Mouse (Mus musculus): ENCODE data around the gene Ppm1l. TPM values are rescaled to one million over a fixed set of nuclear protein-coding genes. Genes with fewer than 3 reads are reported as not detected.

Gene Ppm1l
- polyA plus RNA-seq, 1 experiment from 2014 or later, result 24.4 TPM

DNA sequence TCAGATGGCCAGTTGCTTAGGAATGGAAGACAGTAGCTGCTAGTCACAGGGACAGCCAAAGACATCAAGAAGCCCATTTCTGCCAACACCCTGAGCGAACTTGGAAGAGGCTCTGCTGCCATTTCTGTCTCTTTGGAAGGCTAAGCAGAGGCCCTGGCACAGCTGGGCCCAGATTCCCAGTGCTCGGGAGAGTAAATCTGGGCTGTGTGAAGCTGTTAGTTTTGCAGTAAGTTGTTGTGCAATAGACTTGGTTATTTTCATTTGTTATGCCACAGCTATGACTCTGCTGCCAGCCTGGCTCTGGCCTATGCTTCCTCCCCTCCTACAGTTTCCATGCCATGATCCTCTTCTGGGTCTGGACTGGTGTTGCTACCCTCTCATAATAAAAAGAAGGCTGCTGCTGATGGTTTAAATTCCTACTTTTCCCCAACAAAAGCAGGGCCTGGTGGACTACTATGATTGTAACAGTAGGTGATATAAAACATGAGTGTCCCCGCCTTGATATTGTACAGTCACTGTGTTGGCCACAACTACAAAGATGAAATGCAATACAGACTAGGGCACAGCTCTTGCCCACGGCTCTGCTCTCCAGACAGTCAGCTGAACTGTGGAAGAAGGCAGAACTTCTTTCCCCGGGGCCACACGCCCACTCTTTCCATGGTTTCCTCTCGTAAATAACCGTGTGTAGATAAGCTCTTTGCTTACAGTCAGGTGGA is 207.9 kb downstream of the Ppm1l start:
- H3K36me3 ChIP-seq (ENCODE audit: control insufficient read depth, insufficient read depth), result no peaks in the 10 kb centered on the region
- H3K4me2 ChIP-seq (ENCODE audit: low read length), result no peak overlapping the region
- H3K4me3 ChIP-seq (replicated peaks; ENCODE audit: low read length), result no peak overlapping the region
- H3K4me1 ChIP-seq (replicated peaks; ENCODE audit: control insufficient read depth, insufficient read depth, low read length), result peaks cover 16% of the 10 kb centered on the region; the same call in 1 of the 2 replicates
- no peak for ATAC-seq
- H3K27ac ChIP-seq (ENCODE audit: low read length), result no peak overlapping the region
- no peaks in the 10 kb centered on the region for H3K9me3 ChIP-seq (ENCODE audit: control insufficient read depth, low read length)
- no peak overlapping the region for H3K9ac ChIP-seq (replicated peaks; ENCODE audit: low read depth, low read length)
- no peaks in the 10 kb centered on the region for H3K27me3 ChIP-seq (replicated peaks; ENCODE audit: control insufficient read depth, insufficient read depth, low read length)
- WGBS, result 87% methylated on average over 8 of the region's 8 CpGs

DNA sequence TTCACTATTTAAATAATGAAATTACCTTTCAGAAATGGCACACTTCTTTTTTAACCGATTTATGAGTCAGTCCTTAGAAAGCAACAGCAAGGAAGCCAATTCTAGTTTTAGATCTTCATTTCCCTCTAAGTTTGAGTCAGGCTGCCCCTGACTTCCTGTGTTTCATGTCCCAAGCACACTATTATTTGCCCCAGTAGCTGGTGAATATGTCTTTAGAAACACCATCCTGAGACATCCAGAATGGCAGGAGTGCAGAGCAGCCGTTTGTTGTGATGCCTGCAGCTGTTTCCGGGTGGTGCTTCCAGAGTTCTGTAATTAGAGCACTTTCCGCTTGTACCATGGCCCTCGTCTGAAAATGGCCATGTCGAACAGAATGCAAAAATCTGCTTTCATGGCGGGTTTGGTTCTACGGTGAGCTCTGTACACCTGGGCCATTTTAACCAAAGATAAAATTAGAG is 208.4 kb downstream of the Ppm1l start:
- Histone ChIP-seq H3K4me3 (replicated peaks; ENCODE audit: low read length) (no peak overlapping the region), H3K27me3 (replicated peaks; ENCODE audit: control insufficient read depth, insufficient read depth, low read length) (no peaks in the 10 kb centered on the region), H3K9me3 (ENCODE audit: control insufficient read depth, low read length) (no peaks in the 10 kb centered on the region), H3K27ac (ENCODE audit: low read length) (no peak overlapping the region), H3K36me3 (ENCODE audit: control insufficient read depth, insufficient read depth) (no peaks in the 10 kb centered on the region), H3K4me2 (ENCODE audit: low read length) (no peak overlapping the region), H3K4me1 (replicated peaks; ENCODE audit: control insufficient read depth, insufficient read depth, low read length) (peaks cover 10% of the 10 kb centered on the region; the same call in 1 of the 2 replicates), H3K9ac (replicated peaks; ENCODE audit: low read depth, low read length) (no peak overlapping the region)
- WGBS, result 54% methylated on average over 8 of the region's 8 CpGs
- ATAC-seq, result no peak

DNA sequence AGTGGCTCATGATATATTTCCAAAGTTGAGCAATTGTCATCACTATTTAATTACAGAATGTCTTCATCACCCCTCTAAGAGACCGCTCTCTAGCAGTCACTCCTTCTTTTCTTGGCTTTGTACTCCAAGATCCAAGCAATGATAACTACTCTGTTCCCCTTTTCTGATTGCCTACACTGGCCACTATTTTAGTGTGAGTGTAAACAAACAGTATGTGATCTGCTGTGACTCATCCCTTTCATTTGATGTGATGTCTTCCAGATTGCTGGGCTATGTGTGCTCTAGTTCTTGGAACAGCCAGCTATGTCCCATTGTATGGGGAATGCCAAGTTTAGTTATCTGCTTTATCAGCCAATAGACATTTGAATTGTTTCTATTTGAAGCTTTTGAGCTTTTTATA is 210.7 kb downstream of the Ppm1l start:
- no peaks in the 10 kb centered on the region for H3K36me3 ChIP-seq (ENCODE audit: control insufficient read depth, insufficient read depth)
- ATAC-seq, result no peak

DNA sequence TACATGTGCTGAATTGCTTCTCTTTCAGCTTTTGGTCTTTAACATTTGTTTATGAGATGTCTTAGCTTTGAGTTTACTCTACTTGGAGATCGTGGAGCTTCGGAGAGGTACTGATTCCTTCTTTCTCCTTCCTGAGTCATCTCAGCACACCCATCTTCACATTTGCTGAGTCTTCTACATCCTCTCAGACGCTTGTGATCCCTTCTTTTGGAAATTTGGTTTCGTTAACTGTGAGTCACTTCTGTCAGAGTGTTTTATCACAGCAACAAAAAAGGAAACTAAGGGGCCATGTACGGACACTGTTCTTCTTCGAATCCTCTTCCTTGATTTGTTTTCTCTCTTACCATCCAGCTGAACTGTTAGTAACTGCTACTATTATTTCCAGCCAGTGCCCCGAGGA is 212.9 kb downstream of the Ppm1l start:
- peaks cover 8% of the 10 kb centered on the region; the same call in 1 of the 2 replicates for H3K4me1 ChIP-seq (replicated peaks; ENCODE audit: control insufficient read depth, insufficient read depth, low read length)
- 84% methylated on average over 7 of the region's 7 CpGs for WGBS
- no peak overlapping the region for H3K9ac ChIP-seq (replicated peaks; ENCODE audit: low read depth, low read length)
- H3K9me3 ChIP-seq (ENCODE audit: control insufficient read depth, low read length), result no peaks in the 10 kb centered on the region
- no peak overlapping the region for H3K4me2 ChIP-seq (ENCODE audit: low read length)
- no peak for ATAC-seq
- no peaks in the 10 kb centered on the region for H3K36me3 ChIP-seq (ENCODE audit: control insufficient read depth, insufficient read depth)
- no peak overlapping the region for H3K27ac ChIP-seq (ENCODE audit: low read length)
- H3K4me3 ChIP-seq (replicated peaks; ENCODE audit: low read length), result no peak overlapping the region
- no peaks in the 10 kb centered on the region for H3K27me3 ChIP-seq (replicated peaks; ENCODE audit: control insufficient read depth, insufficient read depth, low read length)

More for the DNA sequence above, 210.7 kb downstream of the Ppm1l start:
- Histone ChIP-seq H3K9me3 (ENCODE audit: control insufficient read depth, low read length) (no peaks in the 10 kb centered on the region), H3K4me1 (replicated peaks; ENCODE audit: control insufficient read depth, insufficient read depth, low read length) (peaks cover 10% of the 10 kb centered on the region; the same call in 1 of the 2 replicates), H3K9ac (replicated peaks; ENCODE audit: low read depth, low read length) (no peak overlapping the region), H3K27me3 (replicated peaks; ENCODE audit: control insufficient read depth, insufficient read depth, low read length) (no peaks in the 10 kb centered on the region), H3K4me2 (ENCODE audit: low read length) (no peak overlapping the region), H3K4me3 (replicated peaks; ENCODE audit: low read length) (no peak overlapping the region), H3K27ac (ENCODE audit: low read length) (no peak overlapping the region)
- 96% methylated on average over 1 of the region's 1 CpGs for WGBS

DNA sequence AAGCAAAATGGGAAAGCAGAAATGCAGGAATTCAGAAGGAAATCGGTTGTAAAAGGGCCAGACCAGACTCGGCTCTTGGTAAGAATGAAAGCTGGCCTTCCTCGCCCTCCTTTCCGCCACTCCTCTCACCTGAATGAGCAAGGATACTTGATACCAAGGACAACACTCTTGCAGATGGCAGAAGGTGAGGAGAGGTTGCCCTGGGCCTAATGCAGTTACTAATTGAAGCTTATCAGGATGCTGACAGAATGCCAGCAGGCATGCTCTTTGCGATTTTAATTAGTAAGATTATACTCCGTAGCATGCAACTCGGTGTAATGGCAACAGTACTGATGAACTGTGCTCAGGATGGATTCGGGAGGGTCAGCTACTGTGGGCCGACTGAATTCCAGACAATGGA is 214.8 kb downstream of the Ppm1l start:
- Histone ChIP-seq H3K36me3 (ENCODE audit: control insufficient read depth, insufficient read depth) (no peaks in the 10 kb centered on the region), H3K27me3 (replicated peaks; ENCODE audit: control insufficient read depth, insufficient read depth, low read length) (no peaks in the 10 kb centered on the region), H3K27ac (ENCODE audit: low read length) (no peak overlapping the region), H3K4me1 (replicated peaks; ENCODE audit: control insufficient read depth, insufficient read depth, low read length) (peaks cover 18% of the 10 kb centered on the region), H3K9ac (replicated peaks; ENCODE audit: low read depth, low read length) (0 out of 2 replicates have a peak overlapping the region, but pooled peaks have one; percentile 13), H3K4me3 (replicated peaks; ENCODE audit: low read length) (no peak overlapping the region), H3K4me2 (ENCODE audit: low read length) (no peak overlapping the region), H3K9me3 (ENCODE audit: control insufficient read depth, low read length) (no peaks in the 10 kb centered on the region)
- ATAC-seq, result no peak
- WGBS, result 35% methylated on average over 9 of the region's 9 CpGs

DNA sequence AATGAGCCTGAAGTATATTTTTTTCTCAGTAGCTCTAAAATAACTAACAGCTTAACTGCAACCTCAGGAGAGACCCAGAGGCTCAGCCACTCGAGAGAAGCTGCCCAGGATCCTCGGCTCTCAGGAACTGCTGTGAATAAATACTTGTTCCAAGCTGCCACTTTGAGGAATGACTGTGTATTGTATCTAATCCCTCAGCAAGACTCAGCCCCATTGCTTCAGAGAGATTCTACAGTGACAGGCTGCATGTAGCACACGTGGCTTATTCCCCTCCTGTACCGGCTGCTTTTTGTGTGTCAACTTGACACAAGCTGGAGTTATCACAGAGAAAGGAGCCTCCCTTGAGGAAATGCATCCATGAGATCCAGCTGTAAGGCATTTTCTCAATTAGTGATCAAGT is 216.0 kb downstream of the Ppm1l start:
- WGBS, result 66% methylated on average over 4 of the region's 4 CpGs
- no peaks in the 10 kb centered on the region for H3K9me3 ChIP-seq (ENCODE audit: control insufficient read depth, low read length)
- H3K4me2 ChIP-seq (ENCODE audit: low read length), result no peak overlapping the region
- no peak overlapping the region for H3K4me3 ChIP-seq (replicated peaks; ENCODE audit: low read length)
- H3K27me3 ChIP-seq (replicated peaks; ENCODE audit: control insufficient read depth, insufficient read depth, low read length), result no peaks in the 10 kb centered on the region
- peaks cover 22% of the 10 kb centered on the region for H3K4me1 ChIP-seq (replicated peaks; ENCODE audit: control insufficient read depth, insufficient read depth, low read length)
- H3K9ac ChIP-seq (replicated peaks; ENCODE audit: low read depth, low read length), result no peak overlapping the region
- no peaks in the 10 kb centered on the region for H3K36me3 ChIP-seq (ENCODE audit: control insufficient read depth, insufficient read depth)
- ATAC-seq, result no peak
- no peak overlapping the region for H3K27ac ChIP-seq (ENCODE audit: low read length)

DNA sequence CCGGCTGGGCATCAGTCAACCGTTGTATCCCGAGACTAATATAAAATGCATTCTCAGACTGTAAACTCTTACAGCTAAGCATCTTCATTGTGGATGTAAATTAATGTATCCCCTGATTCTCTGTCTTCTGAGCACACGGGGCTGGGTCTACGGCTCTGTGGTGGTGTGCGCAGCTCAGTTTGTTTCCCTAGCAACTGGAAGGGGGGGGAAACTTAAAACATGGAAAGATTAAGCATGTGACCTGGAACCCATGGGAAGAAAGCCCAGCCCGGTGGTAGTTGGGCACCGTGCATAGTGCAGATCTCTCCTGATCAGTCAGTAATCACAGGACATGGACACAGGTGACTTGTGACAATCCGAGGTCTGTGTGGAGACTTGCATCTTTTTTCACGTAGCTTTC is 218.8 kb downstream of the Ppm1l start:
- no peaks in the 10 kb centered on the region for H3K27me3 ChIP-seq (replicated peaks; ENCODE audit: control insufficient read depth, insufficient read depth, low read length)
- H3K4me2 ChIP-seq (ENCODE audit: low read length), result no peak overlapping the region
- ATAC-seq, result peak; percentile 61
- no peak overlapping the region for H3K4me3 ChIP-seq (replicated peaks; ENCODE audit: low read length)
- H3K4me1 ChIP-seq (replicated peaks; ENCODE audit: control insufficient read depth, insufficient read depth, low read length), result peaks cover 29% of the 10 kb centered on the region
- H3K9me3 ChIP-seq (ENCODE audit: control insufficient read depth, low read length), result no peaks in the 10 kb centered on the region
- H3K27ac ChIP-seq (ENCODE audit: low read length), result no peak overlapping the region
- WGBS, result 46% methylated on average over 10 of the region's 10 CpGs
- no peak overlapping the region for H3K9ac ChIP-seq (replicated peaks; ENCODE audit: low read depth, low read length)
- no peaks in the 10 kb centered on the region for H3K36me3 ChIP-seq (ENCODE audit: control insufficient read depth, insufficient read depth)

DNA sequence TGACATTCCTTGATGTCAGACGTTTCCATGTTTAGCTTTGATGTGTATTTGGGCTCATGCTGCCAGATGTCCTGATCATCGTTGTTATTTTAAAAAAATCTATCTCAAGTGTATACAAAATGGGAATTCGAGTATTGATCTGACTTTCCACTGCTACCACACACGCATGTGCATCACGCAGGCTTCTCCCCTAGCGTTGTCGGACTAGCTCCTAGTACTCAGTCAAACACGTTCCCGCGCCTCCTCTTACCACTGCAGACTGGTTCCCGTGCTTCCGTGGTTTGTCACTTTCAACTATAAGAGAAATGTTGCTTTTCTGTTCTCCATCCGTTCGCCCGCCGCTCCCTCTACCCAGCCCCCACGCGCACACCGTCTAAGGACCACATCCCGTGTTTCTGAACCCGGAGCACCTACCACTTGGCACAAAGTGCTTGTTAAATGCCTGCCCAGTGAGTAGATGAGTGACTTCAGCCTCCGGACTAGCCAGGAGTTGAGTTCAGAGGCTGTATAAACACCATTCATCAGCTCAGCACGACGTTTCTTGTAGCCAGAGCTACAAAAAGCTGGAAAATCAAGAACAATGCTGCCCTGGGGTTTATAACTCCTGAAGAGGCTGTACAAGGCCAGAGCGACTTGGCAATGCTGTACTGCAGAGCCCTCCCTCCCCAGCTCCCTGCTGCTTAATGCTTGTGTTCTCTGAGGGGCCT is 219.4 kb downstream of the Ppm1l start:
- H3K36me3 ChIP-seq (ENCODE audit: control insufficient read depth, insufficient read depth), result no peaks in the 10 kb centered on the region
- peak overlapping the region; percentile 22; the same call in 1 of the 2 replicates for H3K9ac ChIP-seq (replicated peaks; ENCODE audit: low read depth, low read length)
- H3K4me1 ChIP-seq (replicated peaks; ENCODE audit: control insufficient read depth, insufficient read depth, low read length), result peaks cover 29% of the 10 kb centered on the region
- peak; percentile 69 for ATAC-seq
- H3K4me2 ChIP-seq (ENCODE audit: low read length), result peak overlapping the region; percentile 19
- H3K27me3 ChIP-seq (replicated peaks; ENCODE audit: control insufficient read depth, insufficient read depth, low read length), result no peaks in the 10 kb centered on the region
- H3K27ac ChIP-seq (ENCODE audit: low read length), result peak overlapping the region; percentile 54; the same call in 1 of the 2 replicates
- H3K9me3 ChIP-seq (ENCODE audit: control insufficient read depth, low read length), result no peaks in the 10 kb centered on the region
- no peak overlapping the region for H3K4me3 ChIP-seq (replicated peaks; ENCODE audit: low read length)
- 34% methylated on average over 25 of the region's 25 CpGs for WGBS

DNA sequence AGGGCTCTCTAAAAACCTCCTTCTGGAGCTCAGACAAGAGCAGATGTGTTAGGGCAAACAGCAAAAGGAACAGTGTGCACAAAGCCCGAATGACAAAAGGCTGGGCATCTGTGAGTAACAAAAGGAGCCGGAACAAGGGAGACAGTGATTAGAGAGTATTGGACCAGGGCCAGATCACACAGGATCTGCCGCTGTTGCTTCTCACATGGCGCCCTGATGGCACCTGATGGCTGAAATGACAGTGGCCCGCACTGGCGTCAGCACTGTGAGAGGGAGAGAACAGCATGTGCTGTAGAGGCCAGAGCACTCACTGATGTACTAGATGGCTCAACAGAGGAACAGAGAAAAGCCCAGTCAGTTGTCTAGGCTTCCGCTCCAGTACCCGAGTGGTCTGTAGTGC is 226.3 kb downstream of the Ppm1l start:
- Histone ChIP-seq H3K4me1 (replicated peaks; ENCODE audit: control insufficient read depth, insufficient read depth, low read length) (peaks cover 11% of the 10 kb centered on the region), H3K4me3 (replicated peaks; ENCODE audit: low read length) (no peak overlapping the region), H3K4me2 (ENCODE audit: low read length) (no peak overlapping the region), H3K9ac (replicated peaks; ENCODE audit: low read depth, low read length) (no peak overlapping the region), H3K36me3 (ENCODE audit: control insufficient read depth, insufficient read depth) (no peaks in the 10 kb centered on the region), H3K9me3 (ENCODE audit: control insufficient read depth, low read length) (no peaks in the 10 kb centered on the region), H3K27ac (ENCODE audit: low read length) (no peak overlapping the region), H3K27me3 (replicated peaks; ENCODE audit: control insufficient read depth, insufficient read depth, low read length) (no peaks in the 10 kb centered on the region)
- ATAC-seq, result peak; percentile 41
- 44% methylated on average over 8 of the region's 8 CpGs for WGBS
